Mouse (Mus musculus) CH12F3 (cell line): ENCODE results near the gene Lif.

Experiments
- in situ Hi-C: fragments of 300-500 bp; cut with MboI; formaldehyde crosslinking; loops from 2 replicates; pipeline ENCODE4 v1.14.3; 2020; ENCODE audit warnings: low sequenced_read_pairs

Lif gene

GRCm38 (mm10) chr11:4319212-4319955 lies 62.0 kb downstream of the Lif start:
- in situ Hi-C loops = no loop called here

GRCm38 (mm10) chr11:4320876-4321275 lies 63.5 kb downstream of the Lif start:
- in situ Hi-C loops = no loop called here
